Mouse (Mus musculus) hindbrain, embryonic 16.5 days (tissue): Measurements from ENCODE around the gene Myl12a. TPM values are rescaled to one million over a fixed set of nuclear protein-coding genes. Genes with fewer than 3 reads are reported as not detected.
"Not testable (repeated sequence)": the region's sequence is repeated elsewhere in the genome, so short reads cannot be mapped to it uniquely, and the experiment has no call there.

Experiments
- ATAC-seq: fragments of 200-750 bp; cut with Nextera tagmentation; 2 replicates; pipeline ENCODE4 v1.8.0; 2017; ENCODE audit warnings: moderate TSS enrichment, moderate library complexity
- H3K27ac ChIP-seq: fragments of 300-500 bp; sonication (generic); 2 replicates; pipeline ENCODE4 v1.5.1; 2014; ENCODE audit warnings: low read depth, mild to moderate bottlenecking, control low read depth, low read length, moderate library complexity
- H3K27me3 ChIP-seq: fragments of 300-500 bp; sonication (generic); replicated peaks from 2 replicates; pipeline ENCODE4 v1.6.1; 2014; ENCODE audit warnings: low read length; ENCODE audit not compliant: control insufficient read depth, insufficient read depth
- H3K36me3 ChIP-seq: fragments of 300-500 bp; sonication (generic); 2 replicates; pipeline ENCODE4 v1.6.1; 2014; ENCODE audit warnings: mild to moderate bottlenecking, low read length, moderate library complexity, mixed read lengths; ENCODE audit not compliant: control insufficient read depth, insufficient read depth
- H3K4me1 ChIP-seq: fragments of 300-500 bp; sonication (generic); 2 replicates; pipeline ENCODE4 v1.6.1; 2014; ENCODE audit warnings: low read depth, low read length; ENCODE audit not compliant: control insufficient read depth, insufficient read depth
- H3K4me2 ChIP-seq: fragments of 300-500 bp; sonication (generic); 2 replicates; pipeline ENCODE4 v1.6.1; 2014; ENCODE audit warnings: mild to moderate bottlenecking, low read length, control low read depth, moderate library complexity
- H3K4me3 ChIP-seq: fragments of 300-500 bp; sonication (generic); 2 replicates; pipeline ENCODE4 v1.5.1; 2014; ENCODE audit warnings: mild to moderate bottlenecking, low read length, control low read depth, moderate library complexity
- H3K9ac ChIP-seq: fragments of 300-500 bp; sonication (generic); 2 replicates; pipeline ENCODE4 v1.6.1; 2014; ENCODE audit warnings: low read depth, mild to moderate bottlenecking, control low read depth, low read length, moderate library complexity
- H3K9me3 ChIP-seq: fragments of 300-500 bp; sonication (generic); 2 replicates; pipeline ENCODE4 v1.6.1; 2014; ENCODE audit warnings: mild to moderate bottlenecking, low read length, moderate library complexity; ENCODE audit not compliant: control insufficient read depth
- WGBS: fragments of 180-500 bp; shearing (Covaris S2); extraction: QIAGEN DNeasy Blood & Tissue Kit; methylation state at CpG from one replicate; pipeline ENCODE4 v1.1.7; 2014; 5-methylcytosine and 5-hydroxymethylcytosine counted together
- polyA plus RNA-seq: library from polyadenylated mRNA; unstranded; fragments of >200 nt; fragmentation: Nextera tagmentation; extraction: Ambion mirVana; gene quantifications from 2 replicates; pipeline ENCODE4 v1.2.1, GENCODE M21; 2015

Myl12a gene
- polyA plus RNA-seq, 1 experiment from 2014 or later: 106 TPM

GRCm38 (mm10) chr17:70988337-70988767, 14.3 kb downstream of the Myl12a start:
- H3K9ac ChIP-seq: no peak overlapping the region
- H3K4me3 ChIP-seq: no peak overlapping the region
- no peak overlapping the region for H3K27ac ChIP-seq
- H3K36me3 ChIP-seq: no peaks in the 10 kb centered on the region; the same call in 1 of the 2 replicates
- WGBS: 83% methylated on average over 12 of the region's 12 CpGs
- H3K4me1 ChIP-seq: peaks cover 22% of the 10 kb centered on the region
- peak overlapping the region; percentile 18; the same call in 1 of the 2 replicates for H3K4me2 ChIP-seq
- H3K9me3 ChIP-seq: no peaks in the 10 kb centered on the region
- ATAC-seq: no peak
- no peaks in the 10 kb centered on the region for H3K27me3 ChIP-seq

GRCm38 (mm10) chr17:70986831-70987660, 15.6 kb downstream of the Myl12a start:
- no peak overlapping the region for H3K9ac ChIP-seq
- no peaks in the 10 kb centered on the region for H3K9me3 ChIP-seq
- no peak overlapping the region for H3K27ac ChIP-seq
- ATAC-seq: no peak
- no peaks in the 10 kb centered on the region for H3K27me3 ChIP-seq
- no peak overlapping the region for H3K4me3 ChIP-seq
- 95% methylated on average over 15 of the region's 15 CpGs for WGBS
- H3K4me2 ChIP-seq: no peak overlapping the region
- H3K4me1 ChIP-seq: peaks cover 22% of the 10 kb centered on the region
- peaks cover 4% of the 10 kb centered on the region; the same call in 1 of the 2 replicates for H3K36me3 ChIP-seq

GRCm38 (mm10) chr17:70986355-70986740, 16.3 kb downstream of the Myl12a start:
- WGBS: 93% methylated on average over 6 of the region's 6 CpGs
- Histone ChIP-seq H3K9ac (no peak overlapping the region), H3K4me1 (peaks cover 20% of the 10 kb centered on the region), H3K36me3 (peaks cover 7% of the 10 kb centered on the region; the same call in 1 of the 2 replicates), H3K4me2 (no peak overlapping the region), H3K27me3 (no peaks in the 10 kb centered on the region), H3K4me3 (no peak overlapping the region), H3K27ac (no peak overlapping the region), H3K9me3 (no peaks in the 10 kb centered on the region)
- no peak for ATAC-seq

- H3K4me3 ChIP-seq: no peak overlapping the region
Measured at GRCm38 (mm10) chr17:70985501-70986354, 16.9 kb downstream of the Myl12a start.

GRCm38 (mm10) chr17:70979345-70980223, 23.1 kb downstream of the Myl12a start:
- no peak overlapping the region for H3K4me2 ChIP-seq
- no peak overlapping the region for H3K27ac ChIP-seq
- H3K4me1 ChIP-seq: no peaks in the 10 kb centered on the region
- H3K27me3 ChIP-seq: no peaks in the 10 kb centered on the region
- WGBS: 93% methylated on average over 20 of the region's 20 CpGs
- no peaks in the 10 kb centered on the region for H3K9me3 ChIP-seq
- H3K4me3 ChIP-seq: no peak overlapping the region
- ATAC-seq: no peak
- H3K9ac ChIP-seq: no peak overlapping the region
- H3K36me3 ChIP-seq: peaks cover 11% of the 10 kb centered on the region

More at GRCm38 (mm10) chr17:70985501-70986354, 16.9 kb downstream of the Myl12a start:
- ATAC-seq: no peak
- no peak overlapping the region for H3K9ac ChIP-seq
- H3K27me3 ChIP-seq: no peaks in the 10 kb centered on the region
- 86% methylated on average over 15 of the region's 15 CpGs for WGBS
- peaks cover 7% of the 10 kb centered on the region; the same call in 1 of the 2 replicates for H3K36me3 ChIP-seq
- no peak overlapping the region for H3K27ac ChIP-seq
- peaks cover 17% of the 10 kb centered on the region for H3K4me1 ChIP-seq
- no peaks in the 10 kb centered on the region for H3K9me3 ChIP-seq
- no peak overlapping the region for H3K4me2 ChIP-seq

- no peak overlapping the region for H3K4me2 ChIP-seq
- H3K36me3 ChIP-seq: peaks cover 19% of the 10 kb centered on the region
- no peaks in the 10 kb centered on the region for H3K4me1 ChIP-seq
- 89% methylated on average over 6 of the region's 6 CpGs for WGBS
- no peak overlapping the region for H3K27ac ChIP-seq
- no peak overlapping the region for H3K4me3 ChIP-seq
- H3K9ac ChIP-seq: no peak overlapping the region
- ATAC-seq: no peak
- H3K27me3 ChIP-seq: no peaks in the 10 kb centered on the region
- no peaks in the 10 kb centered on the region for H3K9me3 ChIP-seq
Measured at GRCm38 (mm10) chr17:70977799-70978198, 24.9 kb downstream of the Myl12a start.

- not testable (repeated sequence) for H3K27me3 ChIP-seq, H3K9me3 ChIP-seq, H3K4me1 ChIP-seq, H3K9ac ChIP-seq, H3K4me3 ChIP-seq, ATAC-seq, H3K4me2 ChIP-seq, H3K27ac ChIP-seq
- 91% methylated on average over 14 of the region's 14 CpGs for WGBS
- peaks cover 12% of the 10 kb centered on the region for H3K36me3 ChIP-seq
Measured at GRCm38 (mm10) chr17:70974065-70974464, 28.6 kb downstream of the Myl12a start.

- no peak overlapping the region for H3K27ac ChIP-seq
- H3K4me3 ChIP-seq: no peak overlapping the region
- peaks cover 12% of the 10 kb centered on the region for H3K36me3 ChIP-seq
- H3K9ac ChIP-seq: no peak overlapping the region
- no peaks in the 10 kb centered on the region for H3K4me1 ChIP-seq
- no peak for ATAC-seq
- no peaks in the 10 kb centered on the region for H3K9me3 ChIP-seq
- WGBS: 88% methylated on average over 9 of the region's 9 CpGs
- no peaks in the 10 kb centered on the region for H3K27me3 ChIP-seq
- no peak overlapping the region for H3K4me2 ChIP-seq
Measured at GRCm38 (mm10) chr17:70973398-70973797, 29.3 kb downstream of the Myl12a start.
